In genomic region chr15:69923833-69924232, GRCm38 (mm10) we compare ENCODE assay signal across 14 mouse cellular contexts.
A peak's percentile ranks its signal among the peaks of the same experiment; 100 is the strongest.
DNase-seq lines count a peak whose midpoint lies in the region; ATAC-seq and TF ChIP-seq lines count a peak whose summit lies in the region.
"Had no signal": no experiment of that assay in that cellular context is flagged by ENCODE, and none has a peak within 500 bp of the region (broad histone marks: within the 10 kb centered on the region; RNA-seq: fewer than 3 reads in every experiment).

No protein-coding gene starts in this region.

- H3K4me1 ChIP-seq in hindbrain, embryonic 14.5 days (replicated peaks; ENCODE audit: control insufficient read depth, insufficient read depth, low read length), result 0 out of 2 replicates have a peak, but pooled peaks cover 4% of the 10 kb centered on the region
- no peaks in the 10 kb centered on the region for H3K4me1 ChIP-seq in hindbrain, embryonic 10.5 days (replicated peaks)
- no peaks in the 10 kb centered on the region for H3K4me1 ChIP-seq in forebrain, embryonic 12.5 days
- H3K4me1 ChIP-seq in hindbrain, postnatal 0 days (ENCODE audit: insufficient read depth, low read length), result no peaks in the 10 kb centered on the region
- H3K4me1 ChIP-seq: heart, embryonic 13.5 days; limb, embryonic 13.5 days; megakaryocyte, embryonic 14.5 days had no signal

- 42% methylated on average over 4 of the region's 4 CpGs for WGBS in hindbrain, embryonic 14.5 days
- WGBS in hindbrain, embryonic 10.5 days, result 76% methylated on average over 4 of the region's 4 CpGs
- 32% methylated on average over 4 of the region's 4 CpGs for WGBS in forebrain, embryonic 12.5 days
- WGBS in hindbrain, postnatal 0 days, result 41% methylated on average over 4 of the region's 4 CpGs

- no peak overlapping the region for H3K4me3 ChIP-seq in hindbrain, embryonic 14.5 days (replicated peaks; ENCODE audit: low read length)
- no peak overlapping the region for H3K4me3 ChIP-seq in hindbrain, embryonic 10.5 days
- no peak overlapping the region for H3K4me3 ChIP-seq in forebrain, embryonic 12.5 days (replicated peaks)
- H3K4me3 ChIP-seq in hindbrain, postnatal 0 days (ENCODE audit: low read length), result no peak overlapping the region
- H3K4me3 ChIP-seq: heart, embryonic 13.5 days; limb, embryonic 13.5 days; megakaryocyte, embryonic 14.5 days had no signal

- no peak for TF ChIP-seq CTCF in hindbrain, postnatal 0 days (IDR thresholded peaks at IDR 0.05; ENCODE audit: low read depth)

- peak; percentile 32 for DNase-seq in hindbrain, embryonic 14.5 days (ENCODE audit: low spot score)
- DNase-seq in hindbrain, embryonic 10.5 days (ENCODE audit: low spot score), result no peak
- DNase-seq in hindbrain, postnatal 0 days (ENCODE audit: low spot score), result peak; percentile 57
- DNase-seq in left cerebral cortex, postnatal 36 days (ENCODE audit: low spot score in 2 of 2), result peak; percentile 4 to 19
- DNase-seq in adrenal gland, adult 18-20 months (ENCODE audit: low spot score in 2 of 2), result no peak
- no peak for DNase-seq in ovary, adult 18-20 months (ENCODE audit: low spot score)
- DNase-seq: adrenal gland, adult 8-10 months; kidney, postnatal 10 days; lung, adult 2 months had no signal

- H3K27me3 ChIP-seq in hindbrain, embryonic 14.5 days (ENCODE audit: control insufficient read depth, insufficient read depth, low read length), result no peaks in the 10 kb centered on the region
- H3K27me3 ChIP-seq in hindbrain, embryonic 10.5 days (ENCODE audit: insufficient read depth, poor library complexity, severe bottlenecking), result no peaks in the 10 kb centered on the region
- no peaks in the 10 kb centered on the region for H3K27me3 ChIP-seq in forebrain, embryonic 12.5 days
- H3K27me3 ChIP-seq in hindbrain, postnatal 0 days (ENCODE audit: insufficient read depth, low read length), result no peaks in the 10 kb centered on the region
- H3K27me3 ChIP-seq: heart, embryonic 13.5 days; limb, embryonic 13.5 days; megakaryocyte, embryonic 14.5 days; Patski had no signal

- H3K9ac ChIP-seq in hindbrain, embryonic 14.5 days, result no peak overlapping the region
- H3K9ac ChIP-seq in forebrain, embryonic 12.5 days, result no peak overlapping the region
- H3K9ac ChIP-seq in hindbrain, postnatal 0 days (replicated peaks; ENCODE audit: low read length), result no peak overlapping the region
- H3K9ac ChIP-seq: heart, embryonic 13.5 days; limb, embryonic 13.5 days had no signal

- intact Hi-C loops in left cerebral cortex, postnatal 36 days (cut with DNase I), result loop anchor here (5.0 kb wide), 1 partner anchor 987 kb away; no protein-coding TSS in a partner anchor

- H3K9me3 ChIP-seq in hindbrain, embryonic 14.5 days (ENCODE audit: control insufficient read depth, low read length), result no peaks in the 10 kb centered on the region
- H3K9me3 ChIP-seq in hindbrain, embryonic 10.5 days, result no peaks in the 10 kb centered on the region
- H3K9me3 ChIP-seq in forebrain, embryonic 12.5 days, result no peaks in the 10 kb centered on the region
- H3K9me3 ChIP-seq in hindbrain, postnatal 0 days (ENCODE audit: low read length), result no peaks in the 10 kb centered on the region
- H3K9me3 ChIP-seq: heart, embryonic 13.5 days; limb, embryonic 13.5 days; megakaryocyte, embryonic 14.5 days had no signal

- H3K36me3 ChIP-seq in hindbrain, embryonic 14.5 days (replicated peaks; ENCODE audit: control insufficient read depth, insufficient read depth), result no peaks in the 10 kb centered on the region
- no peaks in the 10 kb centered on the region for H3K36me3 ChIP-seq in hindbrain, embryonic 10.5 days
- H3K36me3 ChIP-seq in forebrain, embryonic 12.5 days (replicated peaks), result no peaks in the 10 kb centered on the region
- no peaks in the 10 kb centered on the region for H3K36me3 ChIP-seq in hindbrain, postnatal 0 days (ENCODE audit: insufficient read depth, low read length)
- H3K36me3 ChIP-seq: heart, embryonic 13.5 days; limb, embryonic 13.5 days had no signal

- H3K4me2 ChIP-seq in hindbrain, embryonic 14.5 days (replicated peaks), result no peak overlapping the region
- H3K4me2 ChIP-seq in forebrain, embryonic 12.5 days, result no peak overlapping the region
- no peak overlapping the region for H3K4me2 ChIP-seq in hindbrain, postnatal 0 days (ENCODE audit: low read depth, low read length)
- H3K4me2 ChIP-seq: heart, embryonic 13.5 days; limb, embryonic 13.5 days had no signal

- H3K27ac ChIP-seq in hindbrain, embryonic 14.5 days, result no peak overlapping the region
- no peak overlapping the region for H3K27ac ChIP-seq in hindbrain, embryonic 10.5 days
- H3K27ac ChIP-seq in forebrain, embryonic 12.5 days, result peak overlapping the region; percentile 43; the same call in 1 of the 2 replicates
- no peak overlapping the region for H3K27ac ChIP-seq in hindbrain, postnatal 0 days
- H3K27ac ChIP-seq: heart, embryonic 13.5 days; limb, embryonic 13.5 days had no signal

- peak; percentile 64 for ATAC-seq in hindbrain, embryonic 14.5 days (ENCODE audit: low FRiP score)
- peak; percentile 56; the same call in 1 of the 2 replicates for ATAC-seq in forebrain, embryonic 12.5 days (ENCODE audit: low FRiP score)
- peak; percentile 59 for ATAC-seq in hindbrain, postnatal 0 days
- ATAC-seq: Patski had no signal

Comparison
In these comparisons a context has a peak if more than half of its experiments do, and no peak if none do; other contexts are left out.
1. DNase-seq: peak in hindbrain, embryonic 14.5 days (single experiment), hindbrain, postnatal 0 days (single experiment) and left cerebral cortex, postnatal 36 days (2 of 2); none in hindbrain, embryonic 10.5 days (single experiment), adrenal gland, adult 18-20 months (0 of 2) and ovary, adult 18-20 months (single experiment).
2. Peak in every context shown above with its lines, with median percentiles within 50 percentile points of each other: ATAC-seq.